Mouse (Mus musculus) stomach, postnatal 0 days (tissue): Measurements from ENCODE around the gene Tcte1. TPM values are rescaled to one million over a fixed set of nuclear protein-coding genes. Genes with fewer than 3 reads are reported as not detected.

ENCODE experiments used
- ATAC-seq: fragments of 200-750 bp; cut with Nextera tagmentation; 2 replicates; pipeline ENCODE4 v1.8.0; 2017; ENCODE audit not compliant: low FRiP score, low TSS enrichment
- DNase-seq: peaks from one replicate; pipeline ENCODE4 v3.0.0-alpha.2; 2016; ENCODE audit warnings: low spot score
- H3K27ac ChIP-seq: fragments of 300-500 bp; sonication (generic); replicated peaks from 2 replicates; pipeline ENCODE4 v1.5.1; 2014; ENCODE audit warnings: mild to moderate bottlenecking, control low read depth
- H3K27me3 ChIP-seq: fragments of 300-500 bp; sonication (generic); 2 replicates; pipeline ENCODE4 v1.6.1; 2014; ENCODE audit warnings: low read length; ENCODE audit not compliant: control insufficient read depth, insufficient read depth
- H3K36me3 ChIP-seq: fragments of 300-500 bp; sonication (generic); 2 replicates; pipeline ENCODE4 v1.6.1; 2014; ENCODE audit warnings: low read length, mixed read lengths; ENCODE audit not compliant: control insufficient read depth, insufficient read depth
- H3K4me1 ChIP-seq: fragments of 300-500 bp; sonication (generic); replicated peaks from 2 replicates; pipeline ENCODE4 v1.6.1; 2014; ENCODE audit warnings: antibody characterized with exemption; ENCODE audit not compliant: control insufficient read depth, insufficient read depth
- H3K4me2 ChIP-seq: fragments of 300-500 bp; sonication (generic); replicated peaks from 2 replicates; pipeline ENCODE4 v1.6.1; 2014; ENCODE audit warnings: low read depth, mild to moderate bottlenecking, control low read depth, moderate library complexity
- H3K4me3 ChIP-seq: fragments of 300-500 bp; sonication (generic); 2 replicates; pipeline ENCODE4 v1.5.1; 2014; ENCODE audit warnings: low read depth, low read length, control low read depth
- H3K9ac ChIP-seq: fragments of 300-500 bp; sonication (generic); 2 replicates; pipeline ENCODE4 v1.6.1; 2014; ENCODE audit warnings: mild to moderate bottlenecking, low read length, control low read depth, mixed read lengths
- H3K9me3 ChIP-seq: fragments of 300-500 bp; sonication (generic); 2 replicates; pipeline ENCODE4 v1.6.1; 2016; ENCODE audit warnings: low read length; ENCODE audit not compliant: control insufficient read depth
- CTCF ChIP-seq: IDR thresholded peaks from 2 replicates; pipeline ENCODE4 v1.5.1; 2016; ENCODE audit warnings: antibody characterized with exemption, low read depth, mild to moderate bottlenecking, moderate library complexity
- EP300 ChIP-seq: optimal IDR thresholded peaks from 2 replicates; pipeline ENCODE3; 2016; ENCODE audit warnings: antibody characterized with exemption
- WGBS: fragments of 180-500 bp; shearing (Covaris S2); extraction: QIAGEN DNeasy Blood & Tissue Kit; methylation state at CpG from one replicate; pipeline ENCODE4 v1.1.7; 2014; 5-methylcytosine and 5-hydroxymethylcytosine counted together
- polyA plus RNA-seq: library from polyadenylated mRNA; unstranded; fragments of >200 nt; fragmentation: Nextera tagmentation; extraction: Ambion mirVana; gene quantifications from 2 replicates; pipeline ENCODE4 v1.2.1, GENCODE M21; 2015

The Tcte1 gene
- polyA plus RNA-seq, 1 experiment from 2014 or later, result 0.04 TPM

DNA sequence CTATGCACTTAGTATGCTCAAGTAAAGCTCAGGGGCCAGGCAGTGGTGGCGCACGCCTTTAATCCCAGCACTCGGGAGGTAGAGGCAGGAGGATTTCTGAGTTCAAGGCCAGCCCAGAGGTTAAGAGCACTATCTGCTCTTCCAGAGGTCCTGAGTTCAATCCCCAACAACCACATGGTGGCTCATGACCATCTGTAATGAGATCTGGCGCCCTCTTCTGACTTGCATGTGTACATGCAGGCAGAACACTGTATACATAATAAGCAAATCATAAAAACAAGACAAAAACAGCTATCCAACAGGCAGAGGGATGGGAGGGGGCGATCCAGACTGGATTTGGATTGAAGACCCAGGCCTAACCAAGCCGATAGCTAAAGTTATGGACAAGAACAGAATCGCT, 55.6 kb downstream of the Tcte1 start:
- no peak for ATAC-seq
- no peak for DNase-seq
- no peaks in the 10 kb centered on the region for H3K36me3 ChIP-seq
- no peak overlapping the region for H3K9ac ChIP-seq
- WGBS, result 66% methylated on average over 7 of the region's 7 CpGs
- H3K27me3 ChIP-seq, result no peaks in the 10 kb centered on the region
- no peak overlapping the region for H3K4me2 ChIP-seq
- H3K4me3 ChIP-seq, result no peak overlapping the region
- H3K9me3 ChIP-seq, result no peaks in the 10 kb centered on the region
- H3K4me1 ChIP-seq, result no peaks in the 10 kb centered on the region
- TF ChIP-seq CTCF (peak; percentile 77), EP300 (no peak)
- peak overlapping the region; percentile 80 for H3K27ac ChIP-seq

DNA sequence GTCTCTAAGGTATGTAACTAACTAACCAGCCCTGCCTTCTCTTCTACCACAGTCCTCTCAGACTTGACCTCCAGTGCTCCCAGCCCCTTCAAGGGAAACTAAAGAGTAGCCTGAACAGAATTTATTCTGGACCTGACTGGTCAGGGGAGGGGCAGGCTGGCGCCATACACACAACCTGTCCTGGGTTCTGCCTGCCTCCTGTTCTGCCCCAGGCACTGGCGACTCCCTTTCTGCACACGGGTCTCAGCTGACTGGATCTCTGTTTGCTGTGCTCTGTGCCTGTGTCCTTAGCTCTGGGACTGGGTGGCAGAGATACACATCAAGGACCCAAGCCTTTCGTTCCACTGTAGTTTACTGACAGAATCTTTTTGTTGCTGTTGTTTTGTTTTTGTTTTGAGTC, 56.3 kb downstream of the Tcte1 start:
- Histone ChIP-seq H3K36me3 (no peaks in the 10 kb centered on the region), H3K4me1 (0 out of 2 replicates have a peak, but pooled peaks cover 3% of the 10 kb centered on the region), H3K27me3 (no peaks in the 10 kb centered on the region), H3K9me3 (no peaks in the 10 kb centered on the region), H3K27ac (peak overlapping the region; percentile 36; the same call in 1 of the 2 replicates), H3K4me2 (no peak overlapping the region), H3K9ac (no peak overlapping the region), H3K4me3 (no peak overlapping the region)
- ATAC-seq (peak; percentile 31; the same call in 1 of the 2 replicates), DNase-seq (no peak)
- TF ChIP-seq CTCF, result no peak
- TF ChIP-seq EP300, result no peak
- 59% methylated on average over 4 of the region's 4 CpGs for WGBS

DNA sequence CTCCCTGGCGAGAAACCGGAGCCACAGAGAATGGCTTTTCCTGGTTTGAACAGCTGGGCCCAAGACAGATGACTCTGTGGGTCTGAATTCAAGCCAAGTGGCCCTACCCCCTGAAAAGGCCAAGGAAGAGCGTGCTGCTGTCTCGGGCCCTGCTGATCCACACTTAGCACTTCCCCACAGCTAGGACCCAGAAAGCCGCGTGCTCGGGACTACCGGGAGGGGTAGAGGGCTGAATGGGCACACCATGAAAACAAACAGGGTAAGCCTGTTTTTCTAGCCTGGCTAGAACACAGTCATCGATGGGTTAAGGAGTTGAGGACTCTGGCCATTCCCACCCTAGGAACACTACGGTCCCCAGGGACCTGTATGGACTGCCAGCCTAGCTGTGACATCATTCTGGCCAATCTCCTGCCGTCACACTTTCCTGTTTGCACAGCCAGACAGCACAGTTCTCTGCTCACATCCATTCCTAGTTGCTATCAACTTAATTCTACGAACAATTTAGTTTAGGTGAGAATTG, 57.8 kb downstream of the Tcte1 start:
- no peaks in the 10 kb centered on the region for H3K27me3 ChIP-seq
- no peak for TF ChIP-seq CTCF
- TF ChIP-seq EP300, result peak; percentile 46
- H3K27ac ChIP-seq, result peak overlapping the region; percentile 71
- H3K9me3 ChIP-seq, result no peaks in the 10 kb centered on the region
- peak overlapping the region; percentile 31; the same call in 1 of the 2 replicates for H3K9ac ChIP-seq
- H3K4me1 ChIP-seq, result 0 out of 2 replicates have a peak, but pooled peaks cover 5% of the 10 kb centered on the region
- H3K4me3 ChIP-seq, result no peak overlapping the region
- 16% methylated on average over 12 of the region's 12 CpGs for WGBS
- no peaks in the 10 kb centered on the region for H3K36me3 ChIP-seq
- ATAC-seq, result peak; percentile 72
- DNase-seq, result peak; percentile 68
- peak overlapping the region; percentile 25; the same call in 1 of the 2 replicates for H3K4me2 ChIP-seq

DNA sequence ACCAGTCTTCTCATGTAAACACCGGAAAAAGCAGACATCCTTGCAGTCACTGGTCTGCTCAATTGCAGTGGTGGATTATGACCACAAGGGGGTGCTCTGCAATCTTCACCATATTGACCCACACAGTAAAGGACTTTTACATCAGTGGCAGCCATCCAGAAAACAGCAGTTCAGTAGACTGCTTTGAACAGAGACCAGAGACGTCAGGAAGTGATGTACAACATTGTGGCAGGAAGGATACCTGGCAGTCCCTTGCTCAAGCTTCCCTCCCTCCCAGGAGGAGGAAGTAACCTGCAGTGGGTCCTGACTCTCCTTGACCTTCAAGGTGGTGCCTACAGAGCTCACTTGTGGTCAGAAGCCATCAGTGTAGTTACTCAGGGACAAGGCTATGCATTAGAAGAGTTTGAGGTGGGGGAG, 58.3 kb downstream of the Tcte1 start:
- 0 out of 2 replicates have a peak overlapping the region, but pooled peaks have one; percentile 25 for H3K4me2 ChIP-seq
- peak; percentile 81 for DNase-seq
- no peaks in the 10 kb centered on the region for H3K27me3 ChIP-seq
- peak; percentile 37 for ATAC-seq
- H3K9me3 ChIP-seq, result no peaks in the 10 kb centered on the region
- H3K4me3 ChIP-seq, result no peak overlapping the region
- H3K36me3 ChIP-seq, result no peaks in the 10 kb centered on the region
- 0 out of 2 replicates have a peak, but pooled peaks cover 5% of the 10 kb centered on the region for H3K4me1 ChIP-seq
- peak overlapping the region; percentile 71; the same call in 1 of the 2 replicates for H3K27ac ChIP-seq
- TF ChIP-seq CTCF (peak; percentile 97), EP300 (no peak)
- WGBS, result 5% methylated on average over 2 of the region's 2 CpGs
- H3K9ac ChIP-seq, result no peak overlapping the region

DNA sequence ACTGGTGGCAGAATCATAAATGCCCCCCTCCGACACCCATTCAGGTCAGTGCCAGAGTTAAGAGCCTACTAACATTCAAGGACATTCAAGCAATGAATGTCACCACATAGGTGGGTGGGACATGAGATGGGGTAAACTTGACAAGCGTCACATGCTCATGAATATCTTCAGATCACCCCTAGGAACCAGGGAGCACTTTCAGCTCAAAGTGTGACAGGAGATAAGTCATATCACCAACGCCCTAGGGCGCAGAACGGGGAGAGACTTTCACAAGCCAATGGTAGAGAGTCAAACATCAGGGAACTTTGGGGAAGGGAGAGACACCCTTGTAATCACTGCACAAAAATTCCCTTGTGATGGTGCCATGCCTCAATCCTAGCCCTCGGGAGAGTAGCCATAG, 59.0 kb downstream of the Tcte1 start:
- WGBS, result 81% methylated on average over 6 of the region's 6 CpGs
- no peaks in the 10 kb centered on the region for H3K27me3 ChIP-seq

DNA sequence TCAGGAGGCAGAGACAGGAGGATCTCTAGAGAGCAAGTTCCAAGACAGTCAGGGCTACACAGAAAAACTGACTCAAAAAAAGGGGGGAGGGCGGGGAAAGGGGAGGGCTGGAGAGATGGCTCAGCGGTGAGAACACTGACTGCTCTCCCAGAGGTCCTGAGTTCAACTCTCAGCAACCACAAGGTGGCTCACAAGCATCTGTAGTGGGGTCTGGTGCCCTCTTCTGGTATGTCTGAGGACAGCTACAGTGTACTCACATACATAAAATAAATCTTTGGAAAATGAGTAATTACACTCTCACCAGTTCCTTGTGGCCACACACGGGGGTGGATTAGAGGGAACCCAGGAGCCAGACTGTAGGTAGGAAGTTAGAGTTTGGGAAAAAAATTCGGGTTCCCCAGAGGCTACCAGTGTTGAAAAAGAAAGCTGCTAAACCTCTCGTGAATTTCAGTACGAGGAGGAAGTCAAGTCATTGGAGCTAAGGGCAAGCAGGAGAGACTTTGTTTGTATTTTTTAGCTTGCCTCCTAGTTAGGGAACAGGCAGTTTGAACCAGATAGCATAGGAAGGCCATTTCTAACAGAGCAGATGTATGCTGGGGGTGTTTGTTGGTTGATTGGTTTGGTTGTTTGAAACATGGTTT, 59.6 kb downstream of the Tcte1 start:
- no peak overlapping the region for H3K4me3 ChIP-seq
- H3K4me1 ChIP-seq, result 0 out of 2 replicates have a peak, but pooled peaks cover 5% of the 10 kb centered on the region
- 0 out of 2 replicates have a peak overlapping the region, but pooled peaks have one; percentile 2 for H3K27ac ChIP-seq
- no peak overlapping the region for H3K4me2 ChIP-seq
- no peaks in the 10 kb centered on the region for H3K36me3 ChIP-seq
- no peak overlapping the region for H3K9ac ChIP-seq
- no peaks in the 10 kb centered on the region for H3K9me3 ChIP-seq
- 55% methylated on average over 6 of the region's 6 CpGs for WGBS
- DNase-seq (no peak), ATAC-seq (no peak)
- H3K27me3 ChIP-seq, result no peaks in the 10 kb centered on the region
- TF ChIP-seq CTCF, result peak; percentile 79
- TF ChIP-seq EP300, result no peak

More for the DNA sequence above, 59.0 kb downstream of the Tcte1 start:
- TF ChIP-seq CTCF (no peak), EP300 (no peak)
- Histone ChIP-seq H3K4me2 (no peak overlapping the region), H3K36me3 (no peaks in the 10 kb centered on the region), H3K4me1 (0 out of 2 replicates have a peak, but pooled peaks cover 5% of the 10 kb centered on the region), H3K9ac (no peak overlapping the region), H3K4me3 (no peak overlapping the region), H3K9me3 (no peaks in the 10 kb centered on the region), H3K27ac (no peak overlapping the region)
- ATAC-seq, result no peak
- no peak for DNase-seq
